Mouse (Mus musculus) testis, adult 2 months (tissue): ENCODE measurements around the gene Usp34. TPM values are rescaled to one million over a fixed set of nuclear protein-coding genes. Genes with fewer than 3 reads are reported as not detected.
"Not testable (repeated sequence)": the region's sequence is repeated elsewhere in the genome, so short reads cannot be mapped to it uniquely, and the experiment has no call there.

Experiments
- H3K27ac ChIP-seq: fragments of 200-500 bp; 2 replicates; pipeline ENCODE4 v1.5.1; 2012; ENCODE audit warnings: low read depth, low read length; ENCODE audit not compliant: control insufficient read depth, insufficient read depth
- H3K27me3 ChIP-seq: fragments of 200-500 bp; 2 replicates; pipeline ENCODE4 v1.6.1; 2012; ENCODE audit warnings: mild to moderate bottlenecking, low read length, moderate library complexity; ENCODE audit not compliant: control insufficient read depth, insufficient read depth
- H3K36me3 ChIP-seq: fragments of 200-500 bp; 2 replicates; pipeline ENCODE4 v1.6.1; 2012; ENCODE audit warnings: mild to moderate bottlenecking, low read length; ENCODE audit not compliant: control insufficient read depth, insufficient read depth
- H3K4me1 ChIP-seq: fragments of 200-500 bp; 2 replicates; pipeline ENCODE4 v1.6.1; 2012; ENCODE audit warnings: low read length; ENCODE audit not compliant: control insufficient read depth, insufficient read depth
- H3K4me3 ChIP-seq: fragments of 200-500 bp; 2 replicates; pipeline ENCODE4 v1.5.1; 2012; ENCODE audit warnings: low read depth, mild to moderate bottlenecking, low read length, moderate library complexity, mixed read lengths; ENCODE audit not compliant: control insufficient read depth
- CTCF ChIP-seq: fragments of 200-500 bp; IDR thresholded peaks from 2 replicates; pipeline ENCODE4 v1.5.1; 2012; ENCODE audit warnings: low read depth, mild to moderate bottlenecking, inconsistent platforms, low read length, moderate library complexity; ENCODE audit not compliant: control insufficient read depth, insufficient read depth, insufficient replicate concordance
- POLR2A ChIP-seq: fragments of 200-500 bp; IDR thresholded peaks from 2 replicates; pipeline ENCODE4 v1.6.1; 2012; ENCODE audit warnings: low read depth, mild to moderate bottlenecking, inconsistent platforms, low read length, moderate library complexity; ENCODE audit not compliant: control insufficient read depth
- polyA plus RNA-seq: library from polyadenylated mRNA; depleted of rRNA; stranded (reverse); fragments of >200 nt; gene quantifications from 2 replicates; pipeline ENCODE4 v1.2.3, GENCODE M21; 2012

Gene Usp34
- polyA plus RNA-seq, 1 experiment = 23.4 TPM

DNA sequence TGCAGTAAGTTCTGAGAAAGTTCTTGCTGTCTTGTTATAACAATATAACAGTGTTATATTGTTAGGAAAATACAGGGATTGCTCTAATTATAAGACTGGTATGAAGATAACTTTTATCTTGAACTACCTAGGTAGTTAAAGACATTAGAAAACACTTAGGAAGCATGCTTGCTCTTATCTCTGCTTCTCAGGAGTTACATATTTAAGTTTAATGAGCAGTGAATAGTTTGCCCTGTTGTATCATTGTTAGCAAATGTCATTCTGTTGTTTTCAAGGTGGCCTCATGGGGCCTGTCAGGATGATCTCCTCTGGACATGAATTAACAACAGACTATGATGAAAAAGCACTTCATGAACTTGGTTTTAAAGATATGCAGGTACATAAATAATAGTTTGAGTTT, 85.9 kb downstream of the Usp34 start:
- Histone ChIP-seq H3K27me3 (no peaks in the 10 kb centered on the region), H3K4me3 (no peak overlapping the region), H3K4me1 (no peaks in the 10 kb centered on the region), H3K36me3 (no peaks in the 10 kb centered on the region), H3K27ac (no peak overlapping the region)
- TF ChIP-seq CTCF (no peak), POLR2A (no peak)

DNA sequence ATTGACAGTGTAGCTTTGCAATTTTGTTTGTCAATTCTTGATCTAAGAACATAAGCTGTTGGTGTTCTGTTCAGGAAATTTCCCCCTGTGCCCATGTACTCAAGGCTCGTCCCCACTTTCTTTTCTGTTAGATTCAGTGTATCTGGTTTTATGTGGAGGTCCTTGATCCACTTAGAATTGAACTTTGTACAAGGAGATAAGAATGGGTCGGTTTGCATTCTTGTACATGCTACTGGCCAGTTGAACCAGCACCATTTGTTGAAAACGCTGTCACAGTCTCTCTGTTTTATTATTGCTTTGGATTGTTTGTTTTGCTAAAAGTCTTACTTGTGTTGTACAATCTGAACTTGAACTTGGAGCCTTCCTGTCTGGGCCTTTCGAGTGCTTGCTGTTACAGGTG, 89.9 kb downstream of the Usp34 start:
- no peak for TF ChIP-seq CTCF
- TF ChIP-seq POLR2A = no peak
- Histone ChIP-seq H3K27me3 (no peaks in the 10 kb centered on the region), H3K27ac (no peak overlapping the region), H3K4me1 (no peaks in the 10 kb centered on the region), H3K4me3 (no peak overlapping the region), H3K36me3 (no peaks in the 10 kb centered on the region)

DNA sequence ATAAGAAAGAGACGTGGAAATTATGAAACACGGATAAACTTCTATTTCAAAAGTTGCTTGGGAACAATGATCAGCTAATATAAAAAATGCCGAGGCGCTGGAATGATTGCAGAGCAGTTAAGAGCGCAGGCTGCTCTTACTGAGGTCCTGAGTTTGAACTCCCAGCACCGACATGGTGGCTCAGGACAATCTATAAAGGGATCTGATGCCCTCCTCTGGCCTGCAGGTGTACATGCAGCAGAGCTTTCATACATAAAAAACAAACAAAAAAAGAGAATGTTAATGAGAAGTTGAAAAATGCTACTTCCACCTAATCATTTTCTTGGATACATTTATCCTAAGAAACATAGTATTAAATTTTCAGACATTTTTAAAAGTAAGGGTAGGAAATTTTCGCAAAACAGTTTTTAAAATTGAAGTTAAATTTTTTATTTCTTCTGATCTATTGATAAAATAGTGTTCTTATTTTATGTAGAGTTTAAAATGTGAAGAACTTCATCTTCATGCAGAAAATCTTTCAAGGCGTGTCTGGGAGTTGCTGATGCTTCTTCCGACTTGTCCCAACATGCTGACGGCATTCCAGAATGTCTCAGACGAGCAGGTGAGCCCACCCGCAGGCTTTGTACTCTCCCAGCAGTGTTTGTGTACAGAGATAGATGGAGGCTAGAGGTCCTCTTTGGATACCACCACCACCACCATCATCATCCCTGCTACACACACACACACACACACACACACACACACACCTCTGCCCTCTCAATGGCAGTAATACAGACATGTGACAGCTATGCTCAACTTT, 94.5 kb downstream of the Usp34 start:
- Histone ChIP-seq H3K4me1 (no peaks in the 10 kb centered on the region), H3K4me3 (no peak overlapping the region), H3K27me3 (no peaks in the 10 kb centered on the region), H3K36me3 (no peaks in the 10 kb centered on the region; the same call in 1 of the 2 replicates), H3K27ac (no peak overlapping the region)
- no peak for TF ChIP-seq POLR2A
- TF ChIP-seq CTCF = no peak

DNA sequence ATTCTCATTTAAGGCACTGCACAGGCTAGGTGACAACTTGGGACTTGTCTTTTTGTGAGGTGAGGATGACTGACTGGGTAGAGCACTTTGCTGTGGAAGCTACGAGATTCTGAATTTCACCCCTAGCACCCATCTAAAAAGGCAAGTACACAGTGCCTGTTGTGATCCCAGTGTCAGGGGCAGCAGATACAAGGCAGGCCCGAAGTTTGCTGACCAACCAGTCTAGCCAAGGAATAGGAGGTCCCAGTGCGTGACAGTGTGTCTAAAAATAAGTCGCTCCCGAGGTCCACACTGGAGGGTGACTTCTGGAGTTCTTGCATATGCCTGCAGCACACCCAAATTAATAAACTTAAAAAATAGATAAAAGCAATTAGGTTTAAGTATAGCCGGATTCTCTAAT, 121.6 kb downstream of the Usp34 start:
- Histone ChIP-seq H3K4me3 (no peak overlapping the region), H3K36me3 (peaks cover 2% of the 10 kb centered on the region; the same call in 1 of the 2 replicates), H3K27me3 (no peaks in the 10 kb centered on the region), H3K4me1 (no peaks in the 10 kb centered on the region), H3K27ac (no peak overlapping the region)
- TF ChIP-seq CTCF = no peak
- TF ChIP-seq POLR2A = no peak

DNA sequence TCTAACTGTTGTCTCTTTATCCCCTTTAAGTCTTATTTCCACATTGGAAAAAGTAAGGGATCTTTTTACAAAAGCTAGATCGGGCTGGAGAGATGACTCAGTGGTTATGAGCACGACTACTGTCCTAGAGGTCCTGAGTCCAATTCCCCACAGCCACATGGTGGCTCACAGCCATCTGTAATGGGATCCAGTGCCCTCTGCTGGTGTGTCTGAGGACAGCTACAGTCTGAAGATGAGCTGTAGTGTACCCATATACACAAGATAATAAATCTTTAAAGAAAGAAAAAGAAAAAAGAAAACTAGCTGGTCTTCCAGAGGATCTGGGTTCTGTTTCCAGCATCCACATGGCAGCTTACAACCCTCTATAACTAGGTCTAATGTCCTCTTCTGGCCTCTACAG, 123.3 kb downstream of the Usp34 start:
- TF ChIP-seq CTCF (no peak), POLR2A (no peak)
- Histone ChIP-seq H3K4me3 (no peak overlapping the region), H3K4me1 (no peaks in the 10 kb centered on the region), H3K27me3 (no peaks in the 10 kb centered on the region), H3K27ac (no peak overlapping the region), H3K36me3 (peaks cover 2% of the 10 kb centered on the region; the same call in 1 of the 2 replicates)

DNA sequence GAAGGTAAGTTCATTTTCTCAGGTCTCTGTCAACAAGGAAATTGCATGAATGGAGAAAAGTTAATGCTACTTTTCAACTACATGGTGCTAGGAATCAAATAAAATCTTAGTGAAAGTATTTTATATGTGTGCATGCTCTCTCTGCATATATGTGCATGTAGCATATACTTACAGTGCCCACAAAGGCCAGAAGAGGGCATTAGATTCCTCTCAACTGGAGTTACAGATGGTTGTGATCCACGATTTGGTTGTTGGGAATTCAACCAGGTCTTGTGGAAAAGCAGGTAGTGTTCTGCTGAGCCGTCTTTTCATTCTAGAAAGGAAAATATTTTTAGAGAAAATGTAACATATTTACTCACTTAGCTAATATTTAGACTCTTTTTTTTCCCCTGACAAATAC, 129.4 kb downstream of the Usp34 start:
- no peak overlapping the region for H3K27ac ChIP-seq
- no peak overlapping the region for H3K4me3 ChIP-seq
- no peaks in the 10 kb centered on the region for H3K36me3 ChIP-seq
- H3K27me3 ChIP-seq = no peaks in the 10 kb centered on the region
- no peak for TF ChIP-seq CTCF
- no peak for TF ChIP-seq POLR2A
- no peaks in the 10 kb centered on the region for H3K4me1 ChIP-seq

DNA sequence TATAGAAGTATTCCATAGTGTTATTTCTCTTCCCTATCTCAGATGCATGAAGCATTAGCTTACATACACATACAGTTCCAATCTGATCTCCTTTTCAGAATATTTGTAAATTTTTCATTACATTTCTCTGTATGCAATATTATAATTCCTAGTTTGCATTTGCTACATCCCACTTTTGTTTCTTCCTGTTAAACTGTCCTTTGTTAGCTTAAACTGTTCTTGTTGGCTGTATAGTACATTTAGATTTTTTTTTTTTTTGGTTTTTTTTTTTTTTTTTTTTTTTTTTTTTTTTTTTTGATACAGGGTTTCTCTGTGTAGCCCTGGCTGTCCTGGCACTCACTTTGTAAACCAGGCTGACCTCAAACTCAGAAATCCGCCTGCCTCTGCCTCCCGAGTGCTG, 159.2 kb downstream of the Usp34 start:
- not testable (repeated sequence) for H3K4me1 ChIP-seq, H3K4me3 ChIP-seq, H3K36me3 ChIP-seq, H3K27ac ChIP-seq, H3K27me3 ChIP-seq
